Mouse (Mus musculus): Measurements from ENCODE around the gene Cyp27a1. TPM values are rescaled to one million over a fixed set of nuclear protein-coding genes. Genes with fewer than 3 reads are reported as not detected.

The Cyp27a1 gene
- total RNA-seq (2014; fragmentation: Nextera tagmentation) (10.1 and 13.1 TPM in 2 replicates), total RNA-seq (2017) (5.8 and 6.9 TPM in 2 replicates)

GRCm38 (mm10) chr1:74713099-74713858, at the start of gene Cyp27a1:
TSS of gene Cyp27a1 (plus strand) at chr1:74713574.
- ATAC-seq (replicated peaks; ENCODE audit: poor library complexity, severe bottlenecking) = peak; percentile 46

GRCm38 (mm10) chr1:74665153-74665552, 48.2 kb upstream of the Cyp27a1 start:
- ATAC-seq (replicated peaks; ENCODE audit: poor library complexity, severe bottlenecking) = no peak

GRCm38 (mm10) chr1:74668371-74668770, 45.0 kb upstream of the Cyp27a1 start:
- ATAC-seq (replicated peaks; ENCODE audit: poor library complexity, severe bottlenecking) = no peak

GRCm38 (mm10) chr1:74672731-74673130, 40.6 kb upstream of the Cyp27a1 start:
- no peak for ATAC-seq (replicated peaks; ENCODE audit: poor library complexity, severe bottlenecking)

- no peak for ATAC-seq (replicated peaks; ENCODE audit: poor library complexity, severe bottlenecking)
These were observed 36.5 kb upstream of the Cyp27a1 start for GRCm38 (mm10) chr1:74676863-74677262.

- ATAC-seq (replicated peaks; ENCODE audit: poor library complexity, severe bottlenecking) = no peak
These were observed 35.5 kb upstream of the Cyp27a1 start for GRCm38 (mm10) chr1:74677843-74678242.

- no peak for ATAC-seq (replicated peaks; ENCODE audit: poor library complexity, severe bottlenecking)
These were observed 26.2 kb upstream of the Cyp27a1 start for GRCm38 (mm10) chr1:74687131-74687530.

- ATAC-seq (replicated peaks; ENCODE audit: poor library complexity, severe bottlenecking) = no peak
These were observed 19.3 kb upstream of the Cyp27a1 start for GRCm38 (mm10) chr1:74693891-74694583.

- ATAC-seq (replicated peaks; ENCODE audit: poor library complexity, severe bottlenecking) = no peak
These were observed 17.5 kb upstream of the Cyp27a1 start for GRCm38 (mm10) chr1:74695836-74696235.

- ATAC-seq (replicated peaks; ENCODE audit: poor library complexity, severe bottlenecking) = no peak
These were observed 16.0 kb upstream of the Cyp27a1 start for GRCm38 (mm10) chr1:74697416-74697815.

- ATAC-seq (replicated peaks; ENCODE audit: poor library complexity, severe bottlenecking) = no peak
These were observed 15.0 kb upstream of the Cyp27a1 start for GRCm38 (mm10) chr1:74698353-74698752.

GRCm38 (mm10) chr1:74698791-74699190, 14.6 kb upstream of the Cyp27a1 start:
- ATAC-seq (replicated peaks; ENCODE audit: poor library complexity, severe bottlenecking) = no peak

- peak; percentile 74 for ATAC-seq (replicated peaks; ENCODE audit: poor library complexity, severe bottlenecking)
These were observed 11.2 kb upstream of the Cyp27a1 start for GRCm38 (mm10) chr1:74702142-74702553.

GRCm38 (mm10) chr1:74704156-74704555, 9.2 kb upstream of the Cyp27a1 start:
- ATAC-seq (replicated peaks; ENCODE audit: poor library complexity, severe bottlenecking) = no peak

- no peak for ATAC-seq (replicated peaks; ENCODE audit: poor library complexity, severe bottlenecking)
These were observed 8.4 kb upstream of the Cyp27a1 start for GRCm38 (mm10) chr1:74705016-74705415.

- no peak for ATAC-seq (replicated peaks; ENCODE audit: poor library complexity, severe bottlenecking)
These were observed 3.8 kb upstream of the Cyp27a1 start for GRCm38 (mm10) chr1:74709566-74709965.

GRCm38 (mm10) chr1:74712046-74712445, 1.3 kb upstream of the Cyp27a1 start:
- no peak for ATAC-seq (replicated peaks; ENCODE audit: poor library complexity, severe bottlenecking)

GRCm38 (mm10) chr1:74712461-74713098, 794 bp upstream of the Cyp27a1 start:
- ATAC-seq (replicated peaks; ENCODE audit: poor library complexity, severe bottlenecking) = peak; percentile 62

GRCm38 (mm10) chr1:74713859-74714730, 721 bp downstream of the Cyp27a1 start:
- peak; percentile 52 for ATAC-seq (replicated peaks; ENCODE audit: poor library complexity, severe bottlenecking)

- peak; percentile 18; the same call in 1 of the 2 replicates for ATAC-seq (replicated peaks; ENCODE audit: poor library complexity, severe bottlenecking)
These were observed 1.6 kb downstream of the Cyp27a1 start for GRCm38 (mm10) chr1:74714967-74715366.
